Mouse (Mus musculus) ES-Bruce4 (cell line): Measurements from ENCODE around the gene Rab23.

Source experiments
- CTCF ChIP-seq: IDR thresholded peaks from one replicate; pipeline ENCODE4 v1.8.1; 2011; ENCODE audit warnings: low read depth, low read length
- EP300 ChIP-seq: IDR thresholded peaks from 2 replicates; pipeline ENCODE4 v1.6.1; 2011; ENCODE audit warnings: low read depth, low read length; ENCODE audit not compliant: insufficient read depth
- POLR2A ChIP-seq: IDR thresholded peaks from one replicate; pipeline ENCODE4 v1.8.1; 2011; ENCODE audit warnings: low read length; ENCODE audit not compliant: insufficient read depth

DNA sequence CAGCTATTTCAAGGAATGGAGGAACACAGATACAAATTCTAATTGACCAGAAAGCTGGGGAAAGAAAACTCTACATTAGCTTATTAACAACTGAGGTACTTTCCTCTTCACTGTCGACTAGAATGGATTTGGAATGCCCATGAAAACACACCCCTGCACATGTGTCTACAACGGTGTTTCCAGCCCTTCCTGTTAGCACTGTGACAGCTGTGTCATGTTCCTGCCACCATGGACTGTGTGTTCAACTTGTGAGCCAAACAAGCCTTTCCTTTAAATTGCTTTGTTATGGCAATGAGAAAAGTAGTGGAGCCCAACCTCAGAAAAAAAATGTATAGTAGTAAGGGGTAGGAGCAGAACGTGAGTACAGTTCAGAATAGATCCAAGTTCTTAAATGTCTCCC, 68.8 kb downstream of the Rab23 start:
- TF ChIP-seq CTCF (no peak), POLR2A (no peak), EP300 (no peak)
